Mouse (Mus musculus) spleen, adult 2 months (tissue): ENCODE measurements around the gene Tshb. TPM values are rescaled to one million over a fixed set of nuclear protein-coding genes. Genes with fewer than 3 reads are reported as not detected.
A peak's percentile ranks its signal among the peaks of the same experiment; 100 is the strongest.

ENCODE experiments used
- DNase-seq, 2 experiments: peaks; one replicate each; pipeline versions ENCODE4 v3.0.0 to v3.0.0-alpha.2; 2012 to 2021; ENCODE audit warnings: low spot score in 2 of 2, low read depth in 1 of 2
- H3K27ac ChIP-seq: fragments of 200-500 bp; 2 replicates; pipeline ENCODE4 v1.5.1; 2012; ENCODE audit warnings: low read length, inconsistent platforms; ENCODE audit not compliant: insufficient read depth
- H3K27me3 ChIP-seq: fragments of 200-500 bp; 2 replicates; pipeline ENCODE4 v1.6.1; 2012; ENCODE audit warnings: mild to moderate bottlenecking, moderate library complexity, low read length, inconsistent platforms; ENCODE audit not compliant: control insufficient read depth, insufficient read depth
- H3K36me3 ChIP-seq: fragments of 200-500 bp; 2 replicates; pipeline ENCODE4 v1.6.1; 2012; ENCODE audit warnings: mild to moderate bottlenecking, low read length, inconsistent platforms; ENCODE audit not compliant: control insufficient read depth, insufficient read depth
- H3K4me1 ChIP-seq: fragments of 200-500 bp; 2 replicates; pipeline ENCODE4 v1.6.1; 2011; ENCODE audit warnings: inconsistent platforms; ENCODE audit not compliant: control insufficient read depth, insufficient read depth, insufficient read length
- H3K4me3 ChIP-seq: fragments of 200-500 bp; 2 replicates; pipeline ENCODE4 v1.5.1; 2011; ENCODE audit warnings: mild to moderate bottlenecking, inconsistent platforms; ENCODE audit not compliant: insufficient read depth, insufficient read length; ENCODE audit errors: extremely low read depth
- CTCF ChIP-seq: fragments of 200-500 bp; IDR thresholded peaks from 2 replicates; pipeline ENCODE4 v1.5.1; 2011; ENCODE audit warnings: mild to moderate bottlenecking, inconsistent platforms; ENCODE audit not compliant: insufficient read depth, insufficient read length, insufficient replicate concordance; ENCODE audit errors: extremely low read depth
- POLR2A ChIP-seq: fragments of 200-500 bp; IDR thresholded peaks from 2 replicates; pipeline ENCODE4 v1.6.1; 2011; ENCODE audit warnings: low read depth, low read length, inconsistent platforms
- WGBS: fragments of 180-500 bp; shearing (Covaris S2); methylation state at CpG from one replicate; pipeline ENCODE4 v1.1.7; 2018; 5-methylcytosine and 5-hydroxymethylcytosine counted together
- polyA plus RNA-seq: library from polyadenylated mRNA; depleted of rRNA; stranded (reverse); fragments of >200 nt; gene quantifications from 2 replicates; pipeline ENCODE4 v1.2.3, GENCODE M21; 2012; rRNA removed

Tshb gene
- polyA plus RNA-seq, 1 experiment, result not detected

DNA sequence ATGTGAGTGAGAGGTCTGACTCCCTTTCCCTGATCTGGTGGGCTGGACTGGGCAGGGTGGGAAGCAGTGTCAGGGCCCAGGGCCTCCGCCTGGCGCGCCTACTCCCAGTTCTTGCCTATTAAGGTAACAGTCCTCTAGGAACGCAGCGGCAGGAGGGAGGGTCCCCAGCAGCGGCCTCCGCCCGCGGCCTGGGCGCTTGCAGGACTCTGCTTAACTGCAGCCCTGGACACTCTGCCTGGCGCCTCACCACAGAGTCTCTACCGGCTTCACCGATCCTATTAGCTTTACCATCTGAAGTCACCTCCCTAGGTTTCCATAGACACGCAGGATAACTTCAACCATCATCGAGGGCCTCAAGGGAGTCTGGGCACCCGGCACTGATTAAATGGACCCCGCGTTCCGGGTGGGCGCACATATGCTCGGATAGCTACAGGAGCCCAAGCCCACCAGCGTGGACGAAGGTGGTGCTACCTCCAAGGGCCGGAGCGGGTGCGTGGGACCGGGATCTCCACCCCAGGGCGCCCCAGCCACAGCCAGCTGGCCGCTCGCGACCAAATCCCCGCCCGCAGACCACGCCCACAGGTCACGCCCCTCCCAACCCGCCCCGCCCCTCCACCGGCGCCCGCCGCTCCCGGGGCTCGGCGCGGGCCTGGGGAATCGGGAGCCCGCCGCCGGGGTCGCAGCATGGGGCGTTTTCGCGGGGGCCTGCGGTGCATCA lies 48.0 kb downstream of the Tshb start, which contains the start of gene Tspan2:
Gene Tspan2, plus strand, starts transcription at position 217 of the 718 bp plus-strand sequence.
- TF ChIP-seq CTCF, result no peak
- no peak for TF ChIP-seq POLR2A
- H3K4me1 ChIP-seq, result peaks cover 26% of the 10 kb centered on the region; the same call in 1 of the 2 replicates
- no peaks in the 10 kb centered on the region for H3K27me3 ChIP-seq
- H3K4me3 ChIP-seq, result peak within 1 kb of the TSS; percentile 69
- H3K27ac ChIP-seq, result peak within 1 kb of the TSS; percentile 87
- 10% methylated on average over 47 of the region's 54 CpGs for WGBS
- peak in 1 of 2 experiments; percentile 65 for DNase-seq
- H3K36me3 ChIP-seq, result no peaks in the 10 kb centered on the region

DNA sequence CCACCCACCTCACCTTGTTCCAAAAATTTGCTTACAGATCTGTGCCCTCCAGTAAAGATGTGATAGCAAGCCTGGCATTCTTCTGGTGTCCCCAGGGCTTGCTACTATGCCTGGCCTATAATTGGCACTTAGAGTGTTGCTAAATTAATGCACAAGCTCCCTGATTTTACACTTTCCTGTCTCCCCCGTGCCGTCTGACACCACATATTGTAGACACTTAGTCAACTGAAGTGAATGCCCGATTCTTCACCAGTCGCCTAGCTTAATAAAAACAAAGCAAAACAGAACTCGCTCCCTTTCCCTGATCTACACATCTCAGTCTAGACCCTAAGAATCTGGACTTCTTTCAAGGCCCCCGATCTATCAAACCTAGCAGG lies 48.6 kb downstream of the Tshb start:
- no peak for TF ChIP-seq POLR2A
- TF ChIP-seq CTCF, result no peak
- Histone ChIP-seq H3K27me3 (no peaks in the 10 kb centered on the region), H3K36me3 (no peaks in the 10 kb centered on the region), H3K4me1 (peaks cover 26% of the 10 kb centered on the region; the same call in 1 of the 2 replicates), H3K4me3 (peak overlapping the region; percentile 69; the same call in 1 of the 2 replicates), H3K27ac (peak overlapping the region; percentile 87)
- WGBS, result 51% methylated on average over 6 of the region's 6 CpGs
- no peak for DNase-seq

DNA sequence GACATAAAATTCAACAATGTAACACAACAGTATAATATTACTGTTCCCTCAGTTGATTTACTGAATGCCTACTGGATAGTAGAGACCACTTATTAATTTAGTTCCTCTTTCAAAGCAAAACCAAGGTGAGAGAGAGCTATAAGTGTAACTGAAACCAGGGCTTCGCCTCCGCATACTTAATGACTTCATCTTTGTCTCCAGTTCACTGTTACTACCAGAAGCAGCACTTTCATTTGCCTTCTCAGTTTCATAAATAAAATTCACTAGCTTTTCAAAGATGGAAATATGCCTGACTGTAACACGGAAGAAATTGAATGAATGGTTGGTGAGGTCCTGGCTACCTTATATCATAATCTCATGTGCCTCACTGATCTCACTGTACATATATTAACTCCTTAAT lies 49.5 kb downstream of the Tshb start:
- H3K27ac ChIP-seq, result peak overlapping the region; percentile 87
- H3K36me3 ChIP-seq, result no peaks in the 10 kb centered on the region
- H3K4me1 ChIP-seq, result peaks cover 18% of the 10 kb centered on the region; the same call in 1 of the 2 replicates
- H3K27me3 ChIP-seq, result no peaks in the 10 kb centered on the region
- TF ChIP-seq CTCF (no peak), POLR2A (no peak)
- H3K4me3 ChIP-seq, result no peak overlapping the region
- peak; percentile 26 to 56 for DNase-seq
- 21% methylated on average over 3 of the region's 3 CpGs for WGBS

DNA sequence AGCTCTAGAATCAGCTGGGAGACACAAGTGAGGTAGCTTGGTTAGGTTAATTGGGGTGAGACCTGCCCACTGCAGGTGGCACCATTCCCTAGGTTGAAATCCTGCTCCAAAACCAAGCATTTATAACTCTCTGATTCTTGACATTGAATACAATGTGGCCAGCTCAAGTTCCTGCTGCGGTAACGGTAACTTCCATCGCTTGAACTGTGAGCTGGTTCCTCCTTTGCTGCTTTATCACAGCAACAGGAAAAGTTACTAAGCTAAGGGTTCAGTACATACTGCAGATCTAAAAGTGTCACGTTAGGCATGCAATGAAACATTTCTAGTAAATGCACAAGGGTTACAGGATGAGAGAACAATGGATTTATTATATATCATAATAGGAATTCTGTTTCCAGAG lies 49.9 kb downstream of the Tshb start:
- no peak for TF ChIP-seq POLR2A
- TF ChIP-seq CTCF, result no peak
- DNase-seq, result no peak
- no peaks in the 10 kb centered on the region for H3K36me3 ChIP-seq
- peaks cover 16% of the 10 kb centered on the region; the same call in 1 of the 2 replicates for H3K4me1 ChIP-seq
- WGBS, result 8% methylated on average over 4 of the region's 4 CpGs
- no peaks in the 10 kb centered on the region for H3K27me3 ChIP-seq
- peak overlapping the region; percentile 16; the same call in 1 of the 2 replicates for H3K27ac ChIP-seq
- H3K4me3 ChIP-seq, result no peak overlapping the region

GRCm38 (mm10) chr3:102731112-102731511 lies 51.4 kb downstream of the Tshb start:
- WGBS, result 38% methylated on average over 3 of the region's 3 CpGs
- no peak overlapping the region for H3K27ac ChIP-seq
- peaks cover 16% of the 10 kb centered on the region; the same call in 1 of the 2 replicates for H3K4me1 ChIP-seq
- H3K36me3 ChIP-seq, result no peaks in the 10 kb centered on the region
- no peak overlapping the region for H3K4me3 ChIP-seq
- no peaks in the 10 kb centered on the region for H3K27me3 ChIP-seq
- no peak for DNase-seq
- TF ChIP-seq POLR2A (no peak), CTCF (no peak)

DNA sequence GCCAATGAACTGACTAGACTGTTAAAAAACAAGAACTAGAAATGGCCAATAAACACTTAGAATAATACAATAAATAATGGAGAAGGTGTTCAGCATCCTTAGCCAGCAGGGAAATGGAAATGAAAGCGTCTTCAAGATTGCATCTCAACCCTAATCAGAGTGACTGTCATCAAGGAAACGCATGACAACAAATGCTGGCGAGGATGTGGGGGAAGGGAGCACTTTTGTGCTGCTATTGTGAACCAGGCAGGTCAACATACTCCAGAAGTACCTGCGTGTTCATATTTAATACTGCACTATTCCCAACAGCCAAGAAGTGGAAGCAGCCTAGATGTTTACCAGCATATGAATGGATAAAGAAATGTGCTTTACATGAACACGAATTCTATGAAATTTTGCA lies 53.1 kb downstream of the Tshb start:
- H3K27me3 ChIP-seq, result no peaks in the 10 kb centered on the region
- WGBS, result 61% methylated on average over 5 of the region's 5 CpGs
- H3K36me3 ChIP-seq, result no peaks in the 10 kb centered on the region
- TF ChIP-seq CTCF (no peak), POLR2A (no peak)
- no peak overlapping the region for H3K27ac ChIP-seq
- no peak overlapping the region for H3K4me3 ChIP-seq
- DNase-seq, result no peak
- peaks cover 23% of the 10 kb centered on the region; the same call in 1 of the 2 replicates for H3K4me1 ChIP-seq

Other genes starting within 250 kb of the Tshb start
- gene Tspan2, start 48.2 kb downstream of the Tshb start, polyA plus RNA-seq, result 1.5 TPM in 2 replicates
- not detected in 2 replicates for gene Sycp1, start 153.4 kb upstream of the Tshb start, polyA plus RNA-seq
- not detected in 2 replicates for gene Nr1h5, start 181.4 kb upstream of the Tshb start, polyA plus RNA-seq
- 26.5 and 26.8 TPM in 2 replicates for gene Sike1, start 213.0 kb upstream of the Tshb start, polyA plus RNA-seq
- gene Csde1, start 237.7 kb upstream of the Tshb start, polyA plus RNA-seq, result 13.6 and 17.1 TPM in 2 replicates